Mouse (Mus musculus): ENCODE measurements around the gene Ctla4.

GRCm38 (mm10) chr1:60866043-60866442 lies 20.8 kb upstream of the Ctla4 start:
- TF ChIP-seq POLR2A (IDR thresholded peaks at IDR 0.05; ENCODE audit: insufficient read length, low read depth) (no peak), SRF (IDR thresholded peaks at IDR 0.05; ENCODE audit: control insufficient read depth, insufficient read length, low read depth) (no peak), REST (IDR thresholded peaks at IDR 0.05; ENCODE audit: insufficient read depth, insufficient read length) (no peak)
